Mouse (Mus musculus): ENCODE data around the gene Hist1h4d.
"Not testable (repeated sequence)": the region's sequence is repeated elsewhere in the genome, so short reads cannot be mapped to it uniquely, and the experiment has no call there.

Gene Hist1h4d

GRCm38 (mm10) chr13:23573898-23574524 lies 7.4 kb upstream of the Hist1h4d start, which contains the start of the genes Hist1h2bf and Hist1h2ad:
Gene Hist1h2bf (minus strand): TSS chr13:23574196.
Gene Hist1h2ad (plus strand): TSS chr13:23574381.
- peak; percentile 79 for DNase-seq

GRCm38 (mm10) chr13:23574546-23575170 lies 6.7 kb upstream of the Hist1h4d start:
- not testable (repeated sequence) for DNase-seq

- DNase-seq, result peak; percentile 32
These were observed 6.0 kb upstream of the Hist1h4d start, which contains the start of gene Hist1h3d for GRCm38 (mm10) chr13:23575271-23575851. Gene Hist1h3d (plus strand): TSS chr13:23575763.

GRCm38 (mm10) chr13:23575864-23576313 lies 5.5 kb upstream of the Hist1h4d start:
- not testable (repeated sequence) for DNase-seq

GRCm38 (mm10) chr13:23576351-23576881 lies 5.0 kb upstream of the Hist1h4d start:
- no peak for DNase-seq

GRCm38 (mm10) chr13:23576906-23577639 lies 4.3 kb upstream of the Hist1h4d start:
- no peak for DNase-seq

GRCm38 (mm10) chr13:23577835-23578234 lies 3.6 kb upstream of the Hist1h4d start:
- DNase-seq, result no peak

- DNase-seq, result no peak
These were observed 1.0 kb downstream of the Hist1h4d start for GRCm38 (mm10) chr13:23582219-23583056.

- no peak for DNase-seq
These were observed 2.1 kb downstream of the Hist1h4d start for GRCm38 (mm10) chr13:23583387-23584068.

- no peak for DNase-seq
These were observed 2.9 kb downstream of the Hist1h4d start for GRCm38 (mm10) chr13:23584331-23584730.

- peak; percentile 70 for DNase-seq
These were observed 3.6 kb downstream of the Hist1h4d start for GRCm38 (mm10) chr13:23585029-23585441.

GRCm38 (mm10) chr13:23585442-23586098 lies 4.2 kb downstream of the Hist1h4d start:
- DNase-seq, result peak; percentile 85

GRCm38 (mm10) chr13:23586099-23586939 lies 4.9 kb downstream of the Hist1h4d start:
- peak; percentile 34 for DNase-seq

GRCm38 (mm10) chr13:23586940-23587225 lies 5.5 kb downstream of the Hist1h4d start:
- DNase-seq, result no peak

- no peak for DNase-seq
These were observed 9.8 kb downstream of the Hist1h4d start for GRCm38 (mm10) chr13:23591206-23591605.

- not testable (repeated sequence) for DNase-seq
These were observed 10.5 kb downstream of the Hist1h4d start for GRCm38 (mm10) chr13:23591886-23592285.

- no peak for DNase-seq
These were observed 11.2 kb downstream of the Hist1h4d start for GRCm38 (mm10) chr13:23592614-23593013.

GRCm38 (mm10) chr13:23593051-23593770 lies 11.8 kb downstream of the Hist1h4d start:
- peak; percentile 37 for DNase-seq

- DNase-seq, result no peak
These were observed 13.8 kb downstream of the Hist1h4d start for GRCm38 (mm10) chr13:23595185-23595584.
